In genomic region chr5:53398428-53399058, GRCm38 (mm10) we compare ENCODE assay signal across 20 mouse cellular contexts.
"Had no signal": no experiment of that assay in that cellular context is flagged by ENCODE, and none has a peak within 500 bp of the region (broad histone marks: within the 10 kb centered on the region; RNA-seq: fewer than 3 reads in every experiment).

No protein-coding gene starts in this region.

- H3K27ac ChIP-seq: midbrain, embryonic 10.5 days; midbrain, embryonic 12.5 days; neural tube, embryonic 13.5 days; neural tube, embryonic 15.5 days; stomach, embryonic 15.5 days; stomach, postnatal 0 days had no signal

- H3K9ac ChIP-seq: lung, embryonic 14.5 days; midbrain, embryonic 12.5 days; neural tube, embryonic 13.5 days; neural tube, embryonic 15.5 days; stomach, embryonic 15.5 days had no signal

- DNase-seq: lung, adult 18-20 months; lung, embryonic 14.5 days; lung, postnatal 10 days; lung, postnatal 4 days; midbrain, embryonic 14.5 days; retina, postnatal 1 day; right cerebral cortex, adult 18-20 months; right cerebral cortex, postnatal 25 days; right cerebral cortex, postnatal 4 days; thymus, adult 2 months; thymus, postnatal 25 days; thymus, postnatal 4 days had no signal

- H3K9me3 ChIP-seq: midbrain, embryonic 10.5 days; midbrain, embryonic 12.5 days; neural tube, embryonic 13.5 days; neural tube, embryonic 15.5 days; stomach, embryonic 15.5 days had no signal

- ATAC-seq: midbrain, embryonic 16.5 days had no signal

- H3K27me3 ChIP-seq: midbrain, embryonic 12.5 days; neural tube, embryonic 13.5 days; neural tube, embryonic 15.5 days; stomach, embryonic 15.5 days had no signal

- H3K4me2 ChIP-seq: lung, embryonic 14.5 days; midbrain, embryonic 12.5 days; neural tube, embryonic 13.5 days; neural tube, embryonic 15.5 days; stomach, embryonic 15.5 days had no signal

- H3K4me3 ChIP-seq: midbrain, embryonic 10.5 days; midbrain, embryonic 12.5 days; myocyte; neural tube, embryonic 13.5 days; neural tube, embryonic 15.5 days; stomach, embryonic 15.5 days had no signal

- H3K36me3 ChIP-seq: midbrain, embryonic 10.5 days; midbrain, embryonic 12.5 days; neural tube, embryonic 13.5 days; neural tube, embryonic 15.5 days; stomach, embryonic 15.5 days had no signal

- H3K4me1 ChIP-seq: midbrain, embryonic 10.5 days; midbrain, embryonic 12.5 days; neural tube, embryonic 13.5 days; neural tube, embryonic 15.5 days; stomach, embryonic 15.5 days had no signal
